Mouse (Mus musculus) kidney, adult 2 months (tissue): ENCODE data around the gene BC025920. TPM values are rescaled to one million over a fixed set of nuclear protein-coding genes. Genes with fewer than 3 reads are reported as not detected.
A peak's percentile ranks its signal among the peaks of the same experiment; 100 is the strongest.

ENCODE experiments used
- DNase-seq: peaks from one replicate; pipeline ENCODE4 v3.0.0; 2021
- H3K27ac ChIP-seq: fragments of 200-500 bp; 2 replicates; pipeline ENCODE4 v1.5.1; 2012; ENCODE audit warnings: low read depth, low read length, control low read depth, inconsistent platforms; ENCODE audit not compliant: insufficient read depth
- H3K27me3 ChIP-seq: fragments of 200-500 bp; replicated peaks from 2 replicates; pipeline ENCODE4 v1.6.1; 2012; ENCODE audit warnings: mild to moderate bottlenecking, moderate library complexity, low read length, inconsistent platforms; ENCODE audit not compliant: control insufficient read depth, insufficient read depth
- H3K36me3 ChIP-seq: fragments of 200-500 bp; 2 replicates; pipeline ENCODE4 v1.6.1; 2012; ENCODE audit warnings: mild to moderate bottlenecking, moderate library complexity, low read length, inconsistent platforms; ENCODE audit not compliant: control insufficient read depth, insufficient read depth
- H3K4me1 ChIP-seq: fragments of 200-500 bp; 2 replicates; pipeline ENCODE4 v1.6.1; 2011; ENCODE audit warnings: low read length; ENCODE audit not compliant: control insufficient read depth, insufficient read depth
- H3K4me3 ChIP-seq: fragments of 200-500 bp; 2 replicates; pipeline ENCODE4 v1.5.1; 2011; ENCODE audit warnings: mild to moderate bottlenecking, low read depth, low read length, control low read depth; ENCODE audit not compliant: insufficient read depth
- CTCF ChIP-seq: fragments of 200-500 bp; conservative IDR thresholded peaks from 2 replicates; pipeline ENCODE4 v1.5.1; 2011; ENCODE audit warnings: low read depth, mild to moderate bottlenecking, control low read depth, low read length, moderate library complexity, mixed read lengths; ENCODE audit not compliant: insufficient read depth, insufficient read length
- POLR2A ChIP-seq: fragments of 200-500 bp; IDR thresholded peaks from one replicate; pipeline ENCODE4 v1.6.1; 2011; ENCODE audit warnings: low read depth, low read length, control low read depth
- WGBS: fragments of 180-500 bp; shearing (Covaris S2); methylation state at CpG from one replicate; pipeline ENCODE4 v1.1.7; 2018; 5-methylcytosine and 5-hydroxymethylcytosine counted together
- polyA plus RNA-seq: library from polyadenylated mRNA; depleted of rRNA; stranded (reverse); fragments of >200 nt; gene quantifications from 2 replicates; pipeline ENCODE4 v1.2.3, GENCODE M21; 2012

Gene BC025920
- polyA plus RNA-seq, 1 experiment = 1.1 TPM

- peaks cover 4% of the 10 kb centered on the region for H3K36me3 ChIP-seq
- peaks cover 24% of the 10 kb centered on the region for H3K4me1 ChIP-seq
- WGBS = 83% methylated on average over 6 of the region's 6 CpGs
- no peak overlapping the region for H3K27ac ChIP-seq
- no peaks in the 10 kb centered on the region for H3K27me3 ChIP-seq
- H3K4me3 ChIP-seq = no peak overlapping the region
- TF ChIP-seq POLR2A = no peak
- DNase-seq = no peak
Observed at GRCm38 (mm10) chr10:81562411-81562810, 43.7 kb upstream of the BC025920 start.

DNA sequence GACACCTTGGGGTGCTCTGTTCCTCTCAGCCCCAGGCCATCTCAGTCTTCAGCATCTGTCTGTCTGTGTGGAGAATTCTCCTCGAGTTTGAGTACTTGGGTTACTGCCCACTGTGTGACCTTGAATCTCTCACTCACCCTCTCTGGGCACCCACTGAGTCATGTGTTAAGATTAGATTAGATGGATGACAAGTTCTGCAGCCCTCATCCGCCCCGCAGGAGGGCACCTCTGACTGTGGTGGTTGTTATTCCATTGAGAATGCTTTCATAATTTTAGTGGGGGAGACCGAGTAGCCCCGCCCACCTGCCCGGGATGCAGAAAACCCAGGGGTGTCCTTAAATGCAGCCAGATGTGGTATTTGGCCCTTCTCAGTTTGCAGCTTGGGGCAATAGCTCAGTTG lies 42.6 kb upstream of the BC025920 start:
- Histone ChIP-seq H3K4me1 (peaks cover 24% of the 10 kb centered on the region), H3K4me3 (no peak overlapping the region), H3K27ac (peak overlapping the region; percentile 53), H3K27me3 (no peaks in the 10 kb centered on the region), H3K36me3 (peaks cover 4% of the 10 kb centered on the region)
- TF ChIP-seq CTCF (no peak), POLR2A (no peak)
- WGBS = 49% methylated on average over 6 of the region's 6 CpGs
- DNase-seq = no peak

DNA sequence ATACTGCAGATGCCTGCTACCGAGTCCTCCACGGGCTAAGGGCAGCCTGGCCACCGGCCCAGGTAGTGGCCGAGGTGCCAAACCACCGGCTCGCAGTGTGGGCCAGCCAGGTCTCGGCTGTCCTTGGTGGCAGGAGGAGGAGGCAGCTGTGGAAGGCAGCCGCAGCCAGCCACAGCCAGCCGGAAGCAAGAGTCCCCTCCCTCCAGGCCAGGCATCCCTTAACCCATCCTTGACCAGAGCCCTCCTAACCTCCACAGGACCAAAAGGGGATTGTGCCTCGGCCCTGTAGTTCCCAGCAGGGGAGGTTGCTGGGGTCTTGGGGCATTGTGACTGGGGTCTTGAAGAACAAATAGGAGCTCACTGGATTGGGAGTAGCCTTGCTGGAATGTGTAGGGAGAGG lies 41.9 kb upstream of the BC025920 start:
- TF ChIP-seq POLR2A (no peak), CTCF (no peak)

DNA sequence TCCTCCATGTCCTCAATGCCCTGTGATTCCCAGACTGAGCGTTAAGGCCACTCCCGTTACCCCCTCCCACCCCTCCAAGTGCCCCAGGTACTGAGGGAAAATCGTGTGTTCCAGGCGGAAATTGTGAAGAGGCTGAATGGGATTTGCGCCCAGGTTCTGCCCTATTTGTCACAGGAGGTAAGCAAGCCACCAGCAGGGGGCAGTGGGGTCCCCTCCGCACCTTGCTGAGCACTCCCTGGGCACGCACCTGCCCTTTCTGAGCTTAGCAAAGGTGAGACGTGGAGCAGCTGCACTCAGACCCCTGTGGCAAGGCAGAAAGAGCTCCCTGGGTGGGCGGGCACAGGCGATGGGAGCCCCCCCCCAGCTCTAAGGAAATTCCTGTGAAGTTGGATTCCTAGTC lies 41.3 kb upstream of the BC025920 start:
- 59% methylated on average over 10 of the region's 10 CpGs for WGBS
- Histone ChIP-seq H3K27me3 (no peaks in the 10 kb centered on the region), H3K4me1 (peaks cover 21% of the 10 kb centered on the region), H3K36me3 (peaks cover 4% of the 10 kb centered on the region), H3K4me3 (no peak overlapping the region), H3K27ac (peak overlapping the region; percentile 40)
- peak; percentile 67 for DNase-seq
- TF ChIP-seq CTCF (peak; percentile 61), POLR2A (no peak)

More for the DNA sequence above, 41.9 kb upstream of the BC025920 start:
- peak; percentile 79 for DNase-seq
- peak overlapping the region; percentile 53 for H3K27ac ChIP-seq
- no peaks in the 10 kb centered on the region for H3K27me3 ChIP-seq
- peaks cover 21% of the 10 kb centered on the region for H3K4me1 ChIP-seq
- WGBS = 8% methylated on average over 10 of the region's 10 CpGs
- H3K4me3 ChIP-seq = peak overlapping the region; percentile 27; the same call in 1 of the 2 replicates
- peaks cover 4% of the 10 kb centered on the region for H3K36me3 ChIP-seq

- Histone ChIP-seq H3K4me3 (no peak overlapping the region), H3K4me1 (peaks cover 24% of the 10 kb centered on the region), H3K36me3 (peaks cover 4% of the 10 kb centered on the region), H3K27me3 (no peaks in the 10 kb centered on the region), H3K27ac (no peak overlapping the region)
- WGBS = 68% methylated on average over 20 of the region's 20 CpGs
- no peak for DNase-seq
- no peak for TF ChIP-seq CTCF
- no peak for TF ChIP-seq POLR2A
Observed at GRCm38 (mm10) chr10:81565257-81566228, 40.5 kb upstream of the BC025920 start.

DNA sequence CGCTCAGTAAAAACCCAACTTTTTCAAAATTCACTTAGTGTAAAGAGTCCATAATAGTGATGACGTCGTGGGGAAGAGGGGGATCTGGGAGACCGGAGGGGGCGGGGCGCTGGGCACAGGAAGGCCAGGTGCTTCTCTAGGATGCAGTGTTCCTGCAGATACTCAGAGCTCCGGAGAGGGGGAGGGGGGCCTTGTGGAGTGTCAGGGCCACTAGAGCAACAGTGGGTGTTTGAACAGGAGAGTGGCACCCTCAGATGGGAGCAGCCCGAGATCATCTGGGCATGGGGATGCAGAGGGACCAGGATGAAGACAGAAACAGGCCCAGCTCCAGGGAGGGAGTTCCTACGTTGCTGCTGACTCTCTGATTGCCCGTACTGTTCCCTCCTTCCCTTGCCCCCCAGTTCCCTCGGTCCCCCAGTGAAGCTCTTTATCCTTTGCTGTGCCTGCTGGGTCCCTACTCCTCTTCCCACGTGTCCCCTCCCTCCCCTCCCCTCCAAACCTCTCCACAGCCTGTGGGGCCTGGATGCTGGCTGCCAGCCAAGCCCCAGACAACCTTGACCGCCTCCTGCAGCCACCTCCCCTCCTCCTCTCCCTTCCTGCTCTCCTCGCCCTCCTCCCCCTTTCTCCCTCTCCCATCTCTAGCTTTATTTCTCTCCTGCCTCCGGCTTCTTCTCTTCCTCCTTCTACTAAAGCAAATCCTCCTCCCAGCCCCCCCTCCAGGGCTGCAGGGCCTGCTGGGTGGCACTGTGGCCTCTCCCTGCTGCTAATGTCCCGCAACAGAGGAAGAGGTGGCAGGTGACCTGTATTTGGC lies 37.5 kb upstream of the BC025920 start:
- WGBS = 22% methylated on average over 16 of the region's 16 CpGs
- peak; percentile 74 for DNase-seq
- H3K27me3 ChIP-seq = no peaks in the 10 kb centered on the region
- TF ChIP-seq POLR2A (no peak), CTCF (no peak)
- peaks cover 4% of the 10 kb centered on the region for H3K36me3 ChIP-seq
- peaks cover 11% of the 10 kb centered on the region for H3K4me1 ChIP-seq
- H3K27ac ChIP-seq = peak overlapping the region; percentile 70
- H3K4me3 ChIP-seq = no peak overlapping the region
